Comparison of ENCODE assay signal across 18 mouse cellular contexts in the genomic region with DNA sequence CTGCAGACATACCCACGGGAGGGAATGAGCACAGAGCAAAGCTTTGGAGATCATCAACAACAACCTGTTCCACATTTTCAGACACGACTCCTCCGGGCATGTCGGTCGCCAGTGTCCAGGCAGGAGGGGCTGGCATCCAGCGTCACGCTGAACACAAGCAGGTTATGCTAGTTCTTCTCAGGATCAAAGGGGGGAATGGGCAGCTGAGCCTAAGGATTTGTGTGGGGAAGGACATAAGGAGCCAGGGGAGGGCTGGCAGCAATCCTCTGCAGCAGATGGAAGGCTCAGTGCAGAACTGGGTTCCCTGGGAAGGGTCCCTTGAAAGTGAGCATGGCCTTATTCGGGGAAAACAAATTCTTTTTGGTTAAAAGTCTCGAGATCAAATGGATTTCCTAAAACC. TPM values are rescaled to one million over a fixed set of nuclear protein-coding genes. Genes with fewer than 3 reads are reported as not detected.
"Had no signal": no experiment of that assay in that cellular context is flagged by ENCODE, and none has a peak within 500 bp of the region (broad histone marks: within the 10 kb centered on the region; RNA-seq: fewer than 3 reads in every experiment).

No protein-coding gene starts in this region.

- DNase-seq: kidney, postnatal 36 days; lung, postnatal 14 days; thymus, postnatal 4 days had no signal

- H3K9me3 ChIP-seq: limb, embryonic 15.5 days; liver, embryonic 12.5 days; lung, embryonic 15.5 days; midbrain, embryonic 12.5 days; neural tube, embryonic 12.5 days had no signal

- H3K4me3 ChIP-seq: layer of hippocampus, adult 2 months; limb, embryonic 15.5 days; liver, embryonic 12.5 days; lung, embryonic 15.5 days; megakaryocyte, embryonic 14.5 days; midbrain, embryonic 12.5 days; myocyte; neural tube, embryonic 12.5 days had no signal

- H3K9ac ChIP-seq: limb, embryonic 15.5 days; liver, embryonic 12.5 days; lung, embryonic 15.5 days; midbrain, embryonic 12.5 days; neural tube, embryonic 12.5 days had no signal

- ATAC-seq: liver, embryonic 12.5 days had no signal

- H3K36me3 ChIP-seq: limb, embryonic 15.5 days; liver, embryonic 12.5 days; lung, embryonic 15.5 days; midbrain, embryonic 12.5 days; neural tube, embryonic 12.5 days had no signal

- H3K27ac ChIP-seq: kidney, postnatal 0 days; layer of hippocampus, adult 2 months; limb, embryonic 15.5 days; liver, embryonic 12.5 days; lung, embryonic 15.5 days; macrophage; midbrain, embryonic 12.5 days; neural tube, embryonic 12.5 days; stomach, postnatal 0 days had no signal

- H3K4me2 ChIP-seq: limb, embryonic 15.5 days; liver, embryonic 12.5 days; lung, embryonic 15.5 days; midbrain, embryonic 12.5 days; neural tube, embryonic 12.5 days had no signal

- H3K4me1 ChIP-seq: liver, embryonic 12.5 days; megakaryocyte, embryonic 14.5 days; midbrain, embryonic 12.5 days had no signal

- H3K27me3 ChIP-seq: limb, embryonic 15.5 days; lung, embryonic 15.5 days; midbrain, embryonic 12.5 days; neural tube, embryonic 12.5 days had no signal

RNA-seq across cellular contexts. Expression of gene Fcnb, which starts 49.1 kb away (rescaled TPM):
- total RNA-seq: layer of hippocampus, adult 2 months; layer of hippocampus, postnatal 10 days; left cerebral cortex, adult 18-20 months; left cerebral cortex, postnatal 14 days; neutrophil, adult 5-6 weeks had no signal
- polyA plus RNA-seq: kidney, postnatal 0 days; midbrain, embryonic 12.5 days; myocyte had no signal
